Mouse (Mus musculus): ENCODE results near the gene Zmynd10. TPM values are rescaled to one million over a fixed set of nuclear protein-coding genes. Genes with fewer than 3 reads are reported as not detected.

Zmynd10 gene
- polyA plus RNA-seq, 1 experiment from 2014 or later: 0.49 TPM

GRCm38 (mm10) chr9:107551117-107551889 lies 4.2 kb downstream of the Zmynd10 start, which contains the start of gene Rassf1:
TSS of gene Rassf1 (plus strand) at chr9:107551555.
- DNase-seq (ENCODE audit: low spot score, missing footprints) (peak; percentile 94), ATAC-seq (ENCODE audit: low FRiP score) (no peak)
- under 1% methylated on average over 63 of the region's 63 CpGs for WGBS
- no peaks in the 10 kb centered on the region for H3K9me3 ChIP-seq (ENCODE audit: control insufficient read depth, low read length)
- H3K4me2 ChIP-seq: peak within 1 kb of the TSS; percentile 70
- H3K36me3 ChIP-seq (ENCODE audit: control insufficient read depth, insufficient read depth, low read length): no peaks in the 10 kb centered on the region
- peaks cover 28% of the 10 kb centered on the region for H3K27me3 ChIP-seq (ENCODE audit: control insufficient read depth, insufficient read depth, low read length)
- H3K4me3 ChIP-seq (ENCODE audit: low read depth, low read length): peak within 1 kb of the TSS; percentile 34
- H3K27ac ChIP-seq (ENCODE audit: low read depth, low read length): no peak within 1 kb of the TSS
- H3K4me1 ChIP-seq (ENCODE audit: control insufficient read depth, insufficient read depth, low read length): peaks cover 41% of the 10 kb centered on the region
- peak within 1 kb of the TSS; percentile 59 for H3K9ac ChIP-seq (ENCODE audit: low read length)

- no peaks in the 10 kb centered on the region for H3K36me3 ChIP-seq (ENCODE audit: control insufficient read depth, insufficient read depth, low read length)
- DNase-seq (ENCODE audit: low spot score, missing footprints) (no peak), ATAC-seq (ENCODE audit: low FRiP score) (no peak)
- H3K27ac ChIP-seq (ENCODE audit: low read depth, low read length): no peak overlapping the region
- H3K4me2 ChIP-seq: peak overlapping the region; percentile 70
- no peaks in the 10 kb centered on the region for H3K9me3 ChIP-seq (ENCODE audit: control insufficient read depth, low read length)
- H3K4me1 ChIP-seq (ENCODE audit: control insufficient read depth, insufficient read depth, low read length): peaks cover 35% of the 10 kb centered on the region
- H3K9ac ChIP-seq (ENCODE audit: low read length): peak overlapping the region; percentile 59
- peaks cover 28% of the 10 kb centered on the region for H3K27me3 ChIP-seq (ENCODE audit: control insufficient read depth, insufficient read depth, low read length)
- 3% methylated on average over 8 of the region's 8 CpGs for WGBS
- H3K4me3 ChIP-seq (ENCODE audit: low read depth, low read length): peak overlapping the region; percentile 34
These were observed 4.8 kb downstream of the Zmynd10 start for GRCm38 (mm10) chr9:107551890-107552355.

GRCm38 (mm10) chr9:107552690-107553393 lies 5.7 kb downstream of the Zmynd10 start:
- Histone ChIP-seq H3K36me3 (ENCODE audit: control insufficient read depth, insufficient read depth, low read length) (no peaks in the 10 kb centered on the region), H3K4me2 (no peak overlapping the region), H3K9me3 (ENCODE audit: control insufficient read depth, low read length) (no peaks in the 10 kb centered on the region), H3K4me1 (ENCODE audit: control insufficient read depth, insufficient read depth, low read length) (peaks cover 27% of the 10 kb centered on the region), H3K27me3 (ENCODE audit: control insufficient read depth, insufficient read depth, low read length) (peaks cover 28% of the 10 kb centered on the region), H3K9ac (ENCODE audit: low read length) (no peak overlapping the region), H3K27ac (ENCODE audit: low read depth, low read length) (no peak overlapping the region), H3K4me3 (ENCODE audit: low read depth, low read length) (no peak overlapping the region)
- DNase-seq (ENCODE audit: low spot score, missing footprints) (no peak), ATAC-seq (ENCODE audit: low FRiP score) (no peak)
- 81% methylated on average over 5 of the region's 5 CpGs for WGBS

GRCm38 (mm10) chr9:107553541-107554318 lies 6.6 kb downstream of the Zmynd10 start:
- Histone ChIP-seq H3K4me3 (ENCODE audit: low read depth, low read length) (peak overlapping the region; percentile 61), H3K36me3 (ENCODE audit: control insufficient read depth, insufficient read depth, low read length) (peaks cover 3% of the 10 kb centered on the region; the same call in 1 of the 2 replicates), H3K27ac (ENCODE audit: low read depth, low read length) (peak overlapping the region; percentile 51; the same call in 1 of the 2 replicates), H3K27me3 (ENCODE audit: control insufficient read depth, insufficient read depth, low read length) (peaks cover 28% of the 10 kb centered on the region), H3K4me1 (ENCODE audit: control insufficient read depth, insufficient read depth, low read length) (peaks cover 27% of the 10 kb centered on the region), H3K9ac (ENCODE audit: low read length) (peak overlapping the region; percentile 68), H3K9me3 (ENCODE audit: control insufficient read depth, low read length) (no peaks in the 10 kb centered on the region), H3K4me2 (peak overlapping the region; percentile 93)
- DNase-seq (ENCODE audit: low spot score, missing footprints) (no peak), ATAC-seq (ENCODE audit: low FRiP score) (peak; percentile 75)
- 7% methylated on average over 37 of the region's 37 CpGs for WGBS

GRCm38 (mm10) chr9:107554319-107554825 lies 7.3 kb downstream of the Zmynd10 start:
- H3K9me3 ChIP-seq (ENCODE audit: control insufficient read depth, low read length): no peaks in the 10 kb centered on the region
- H3K27me3 ChIP-seq (ENCODE audit: control insufficient read depth, insufficient read depth, low read length): peaks cover 28% of the 10 kb centered on the region
- H3K36me3 ChIP-seq (ENCODE audit: control insufficient read depth, insufficient read depth, low read length): peaks cover 7% of the 10 kb centered on the region
- H3K4me2 ChIP-seq: peak overlapping the region; percentile 93
- under 1% methylated on average over 52 of the region's 53 CpGs for WGBS
- H3K4me3 ChIP-seq (ENCODE audit: low read depth, low read length): peak overlapping the region; percentile 61
- H3K27ac ChIP-seq (ENCODE audit: low read depth, low read length): peak overlapping the region; percentile 78
- DNase-seq (ENCODE audit: low spot score, missing footprints) (peak; percentile 100), ATAC-seq (ENCODE audit: low FRiP score) (peak; percentile 92)
- H3K9ac ChIP-seq (ENCODE audit: low read length): peak overlapping the region; percentile 84
- peaks cover 27% of the 10 kb centered on the region for H3K4me1 ChIP-seq (ENCODE audit: control insufficient read depth, insufficient read depth, low read length)

- H3K4me3 ChIP-seq (ENCODE audit: low read depth, low read length): peak overlapping the region; percentile 61
- peak overlapping the region; percentile 78 for H3K27ac ChIP-seq (ENCODE audit: low read depth, low read length)
- no peaks in the 10 kb centered on the region for H3K9me3 ChIP-seq (ENCODE audit: control insufficient read depth, low read length)
- 0% methylated on average over 22 of the region's 23 CpGs for WGBS
- H3K27me3 ChIP-seq (ENCODE audit: control insufficient read depth, insufficient read depth, low read length): peaks cover 28% of the 10 kb centered on the region
- H3K4me1 ChIP-seq (ENCODE audit: control insufficient read depth, insufficient read depth, low read length): peaks cover 27% of the 10 kb centered on the region
- H3K36me3 ChIP-seq (ENCODE audit: control insufficient read depth, insufficient read depth, low read length): peaks cover 11% of the 10 kb centered on the region
- ATAC-seq (ENCODE audit: low FRiP score) (no peak; the same call in 1 of the 2 replicates), DNase-seq (ENCODE audit: low spot score, missing footprints) (peak; percentile 92)
- peak overlapping the region; percentile 84 for H3K9ac ChIP-seq (ENCODE audit: low read length)
- peak overlapping the region; percentile 93 for H3K4me2 ChIP-seq
These were observed 7.9 kb downstream of the Zmynd10 start for GRCm38 (mm10) chr9:107555031-107555457.

GRCm38 (mm10) chr9:107555701-107556100 lies 8.6 kb downstream of the Zmynd10 start:
- H3K9me3 ChIP-seq (ENCODE audit: control insufficient read depth, low read length): no peaks in the 10 kb centered on the region
- H3K27ac ChIP-seq (ENCODE audit: low read depth, low read length): no peak overlapping the region
- peak overlapping the region; percentile 61 for H3K4me3 ChIP-seq (ENCODE audit: low read depth, low read length)
- DNase-seq (ENCODE audit: low spot score, missing footprints) (no peak), ATAC-seq (ENCODE audit: low FRiP score) (no peak)
- H3K36me3 ChIP-seq (ENCODE audit: control insufficient read depth, insufficient read depth, low read length): peaks cover 11% of the 10 kb centered on the region
- peaks cover 21% of the 10 kb centered on the region for H3K27me3 ChIP-seq (ENCODE audit: control insufficient read depth, insufficient read depth, low read length)
- peaks cover 27% of the 10 kb centered on the region for H3K4me1 ChIP-seq (ENCODE audit: control insufficient read depth, insufficient read depth, low read length)
- WGBS: 48% methylated on average over 2 of the region's 2 CpGs
- peak overlapping the region; percentile 84 for H3K9ac ChIP-seq (ENCODE audit: low read length)
- peak overlapping the region; percentile 93 for H3K4me2 ChIP-seq

GRCm38 (mm10) chr9:107556346-107556745 lies 9.2 kb downstream of the Zmynd10 start:
- DNase-seq (ENCODE audit: low spot score, missing footprints) (no peak), ATAC-seq (ENCODE audit: low FRiP score) (no peak)
- 75% methylated on average over 3 of the region's 3 CpGs for WGBS
- Histone ChIP-seq H3K27me3 (ENCODE audit: control insufficient read depth, insufficient read depth, low read length) (peaks cover 15% of the 10 kb centered on the region), H3K4me3 (ENCODE audit: low read depth, low read length) (no peak overlapping the region), H3K9ac (ENCODE audit: low read length) (peak overlapping the region; percentile 84; the same call in 1 of the 2 replicates), H3K4me2 (peak overlapping the region; percentile 93), H3K4me1 (ENCODE audit: control insufficient read depth, insufficient read depth, low read length) (peaks cover 23% of the 10 kb centered on the region), H3K27ac (ENCODE audit: low read depth, low read length) (no peak overlapping the region), H3K9me3 (ENCODE audit: control insufficient read depth, low read length) (no peaks in the 10 kb centered on the region), H3K36me3 (ENCODE audit: control insufficient read depth, insufficient read depth, low read length) (peaks cover 11% of the 10 kb centered on the region)

All from midbrain, embryonic 11.5 days (tissue).